Mouse (Mus musculus): Measurements from ENCODE around the gene Nop16. TPM values are rescaled to one million over a fixed set of nuclear protein-coding genes. Genes with fewer than 3 reads are reported as not detected.
"Not testable (repeated sequence)": the region's sequence is repeated elsewhere in the genome, so short reads cannot be mapped to it uniquely, and the experiment has no call there.

The Nop16 gene
- total RNA-seq (2015), result 15.6 and 18.9 TPM in 2 replicates
- total RNA-seq (2017), result 27.8 and 28.0 TPM in 2 replicates

GRCm38 (mm10) chr13:54589996-54590951, at the start of gene Nop16, which contains the start of gene Higd2a:
Gene Nop16, minus strand, starts transcription at chr13:54590090.
Gene Higd2a, plus strand, starts transcription at chr13:54590207.
- peak; percentile 93 for ATAC-seq (ENCODE audit: poor library complexity, severe bottlenecking)

GRCm38 (mm10) chr13:54635011-54635410, 45.1 kb upstream of the Nop16 start:
- no peak for ATAC-seq (ENCODE audit: poor library complexity, severe bottlenecking)

- ATAC-seq (ENCODE audit: poor library complexity, severe bottlenecking), result no peak
These were observed 42.9 kb upstream of the Nop16 start for GRCm38 (mm10) chr13:54632731-54633277.

- no peak for ATAC-seq (ENCODE audit: poor library complexity, severe bottlenecking)
These were observed 39.2 kb upstream of the Nop16 start for GRCm38 (mm10) chr13:54629128-54629527.

- peak; percentile 44 for ATAC-seq (ENCODE audit: poor library complexity, severe bottlenecking)
These were observed 32.2 kb upstream of the Nop16 start for GRCm38 (mm10) chr13:54621960-54622521.

- peak; percentile 98 for ATAC-seq (ENCODE audit: poor library complexity, severe bottlenecking)
These were observed 31.5 kb upstream of the Nop16 start, which contains the start of gene Faf2 for GRCm38 (mm10) chr13:54621155-54621932. Gene Faf2, plus strand, starts transcription at chr13:54621784.

- ATAC-seq (ENCODE audit: poor library complexity, severe bottlenecking), result no peak
These were observed 27.1 kb upstream of the Nop16 start for GRCm38 (mm10) chr13:54616998-54617397.

GRCm38 (mm10) chr13:54616307-54616706, 26.4 kb upstream of the Nop16 start:
- ATAC-seq (ENCODE audit: poor library complexity, severe bottlenecking), result no peak

GRCm38 (mm10) chr13:54613141-54613540, 23.3 kb upstream of the Nop16 start:
- not testable (repeated sequence) for ATAC-seq (ENCODE audit: poor library complexity, severe bottlenecking)

GRCm38 (mm10) chr13:54610972-54611754, 21.3 kb upstream of the Nop16 start, which contains the start of gene Cltb:
Gene Cltb, minus strand, starts transcription at chr13:54611344.
- ATAC-seq (ENCODE audit: poor library complexity, severe bottlenecking), result peak; percentile 86

- ATAC-seq (ENCODE audit: poor library complexity, severe bottlenecking), result no peak; the same call in 1 of the 2 replicates
These were observed 20.7 kb upstream of the Nop16 start for GRCm38 (mm10) chr13:54610613-54610971.

GRCm38 (mm10) chr13:54609301-54609700, 19.4 kb upstream of the Nop16 start:
- ATAC-seq (ENCODE audit: poor library complexity, severe bottlenecking), result no peak

- no peak for ATAC-seq (ENCODE audit: poor library complexity, severe bottlenecking)
These were observed 18.8 kb upstream of the Nop16 start for GRCm38 (mm10) chr13:54608666-54609065.

- ATAC-seq (ENCODE audit: poor library complexity, severe bottlenecking), result no peak
These were observed 18.1 kb upstream of the Nop16 start for GRCm38 (mm10) chr13:54608002-54608401.

- ATAC-seq (ENCODE audit: poor library complexity, severe bottlenecking), result no peak
These were observed 17.3 kb upstream of the Nop16 start for GRCm38 (mm10) chr13:54607204-54607603.

GRCm38 (mm10) chr13:54605426-54605825, 15.5 kb upstream of the Nop16 start:
- ATAC-seq (ENCODE audit: poor library complexity, severe bottlenecking), result no peak

- ATAC-seq (ENCODE audit: poor library complexity, severe bottlenecking), result no peak
These were observed 14.3 kb upstream of the Nop16 start for GRCm38 (mm10) chr13:54604221-54604620.

- ATAC-seq (ENCODE audit: poor library complexity, severe bottlenecking), result no peak
These were observed 13.6 kb upstream of the Nop16 start for GRCm38 (mm10) chr13:54603501-54603900.

- ATAC-seq (ENCODE audit: poor library complexity, severe bottlenecking), result no peak
These were observed 12.8 kb upstream of the Nop16 start for GRCm38 (mm10) chr13:54602639-54603111.
